Mouse (Mus musculus) lung, postnatal 14 days (tissue): ENCODE measurements around the gene Zbtb40.
A peak's percentile ranks its signal among the peaks of the same experiment; 100 is the strongest.

Experiments
- DNase-seq: peaks from one replicate; pipeline ENCODE4 v3.0.0; 2021

The Zbtb40 gene

DNA sequence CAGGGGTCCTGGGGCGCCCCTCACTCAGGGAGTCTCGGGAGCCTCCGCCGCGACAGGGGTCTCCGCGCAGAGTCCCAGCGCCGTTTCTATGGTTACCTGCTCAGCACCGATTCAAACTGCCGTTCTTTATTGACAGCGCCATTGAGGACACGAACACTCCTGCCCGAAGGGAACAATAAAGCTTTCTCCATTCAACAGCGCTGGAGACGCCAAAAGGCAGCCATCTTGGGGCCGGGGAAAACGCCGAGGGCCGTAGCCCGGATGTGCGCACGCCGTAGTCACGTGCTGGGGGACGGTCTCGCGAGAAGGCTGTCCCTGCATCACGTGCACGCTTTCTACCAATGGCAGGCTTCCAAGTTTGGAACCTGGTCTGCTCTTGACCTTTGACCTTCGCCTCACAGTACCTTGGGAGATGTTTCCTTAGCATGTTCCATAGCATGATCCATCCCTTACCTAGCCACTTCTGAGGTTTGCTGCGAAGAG lies at the start of gene Zbtb40:
Gene Zbtb40, minus strand, starts transcription at position 252 of the 483 bp plus-strand sequence.
- DNase-seq: peak; percentile 86

DNA sequence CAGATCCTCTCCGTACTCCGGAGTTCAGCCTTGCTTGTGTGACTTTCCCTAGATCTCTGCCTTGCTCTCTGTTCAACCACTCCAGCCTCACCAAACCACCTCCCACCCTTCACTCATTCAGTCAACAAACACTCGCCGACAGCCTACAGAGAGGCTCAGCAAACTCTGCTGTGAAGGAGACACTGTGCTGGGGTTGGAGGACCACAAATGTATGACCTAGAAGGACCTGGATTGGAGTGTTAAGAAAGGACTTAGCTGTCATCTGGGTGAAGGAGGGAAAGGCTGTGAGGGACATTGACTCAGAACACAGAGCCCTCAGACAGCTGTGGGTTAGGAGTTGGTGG lies 49.4 kb upstream of the Zbtb40 start:
- no peak for DNase-seq

DNA sequence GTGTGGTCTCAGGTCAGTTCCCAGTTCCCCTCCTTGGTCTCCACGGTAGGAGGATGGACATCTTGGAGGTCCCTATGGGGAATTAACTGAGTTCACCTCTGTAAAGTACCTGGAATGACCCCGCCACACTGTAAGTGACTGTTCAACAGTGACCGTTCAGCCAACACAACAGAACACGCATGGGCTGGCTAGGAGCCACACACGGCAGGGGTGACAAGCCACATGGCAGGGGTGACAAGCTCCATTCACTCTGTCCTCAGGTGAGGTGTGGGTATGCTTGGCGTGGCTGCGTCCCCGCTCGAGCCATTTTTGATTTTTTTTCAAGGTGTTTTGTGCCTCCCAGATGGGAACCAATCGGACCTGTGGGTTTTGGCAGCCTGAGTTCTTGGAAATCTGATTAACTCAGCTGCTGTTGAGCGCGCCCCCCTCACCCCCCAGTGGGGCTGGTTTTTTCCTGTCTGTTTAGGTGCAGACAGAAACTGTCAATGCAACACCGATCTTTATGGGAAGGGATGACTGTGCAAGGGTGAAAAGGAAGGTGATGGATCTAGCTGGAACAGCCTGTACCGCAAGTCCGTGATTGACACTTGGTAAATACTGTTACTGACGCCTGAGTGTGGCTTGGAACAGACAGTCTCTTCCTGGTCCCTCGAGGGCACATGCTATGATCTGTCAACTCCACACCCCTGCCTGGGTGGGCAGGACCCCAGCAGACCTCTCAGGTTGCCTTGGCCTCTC lies 48.8 kb upstream of the Zbtb40 start:
- no peak for DNase-seq

DNA sequence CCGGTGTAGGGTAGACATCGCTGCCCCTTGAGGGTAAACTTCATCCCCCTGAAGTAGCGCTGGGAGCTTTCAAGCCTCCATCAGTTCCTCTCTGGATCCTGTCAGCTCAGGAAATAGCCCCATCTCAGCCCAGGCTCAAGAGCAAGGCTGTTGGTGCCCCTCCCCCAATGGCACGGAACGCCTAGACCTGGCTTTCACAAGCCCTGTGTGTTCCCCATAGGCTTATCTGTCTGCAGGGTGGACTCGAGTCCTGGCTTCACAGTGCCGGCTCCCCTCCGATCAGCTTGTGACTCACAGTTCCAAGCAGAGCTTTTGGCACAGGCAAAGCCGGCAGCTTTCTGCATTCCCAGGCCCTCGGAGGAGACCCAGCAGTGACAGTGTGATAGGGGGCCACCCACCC lies 47.8 kb upstream of the Zbtb40 start:
- DNase-seq: no peak

DNA sequence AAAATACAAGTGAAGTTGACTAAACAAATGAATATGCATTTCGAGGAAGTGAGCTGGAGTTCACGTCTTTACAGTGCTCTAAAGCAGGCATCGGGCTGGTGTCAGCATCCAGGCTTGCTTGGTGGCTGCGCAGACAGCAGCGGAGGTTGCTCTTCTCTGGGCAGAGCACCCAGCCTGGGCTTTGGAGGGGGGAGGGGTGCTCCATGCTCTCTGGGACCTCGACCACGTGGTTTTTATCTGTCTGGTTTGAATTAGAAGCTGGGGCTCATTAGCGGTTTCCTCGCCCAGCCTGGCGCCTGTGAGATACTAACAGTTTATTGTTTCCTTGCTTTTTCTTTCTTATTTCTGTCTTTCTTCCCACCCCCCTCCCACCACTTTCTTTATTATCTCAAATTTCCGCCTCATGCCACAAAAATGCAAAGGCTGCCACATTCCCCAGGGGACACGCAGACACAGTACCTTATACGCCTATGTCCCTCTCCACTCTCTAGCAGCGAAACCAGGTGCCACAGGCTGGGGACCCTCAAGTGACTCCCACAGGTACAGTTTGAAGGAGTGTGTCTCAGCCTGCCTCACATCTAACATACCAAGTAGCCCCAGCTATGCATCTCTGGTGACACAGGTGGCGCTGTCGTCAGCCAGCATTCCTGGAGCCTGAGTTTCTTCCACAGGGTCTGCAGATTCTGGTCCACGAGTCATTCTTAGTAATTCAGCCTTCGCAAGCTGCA lies 36.6 kb upstream of the Zbtb40 start:
- DNase-seq: peak; percentile 13

DNA sequence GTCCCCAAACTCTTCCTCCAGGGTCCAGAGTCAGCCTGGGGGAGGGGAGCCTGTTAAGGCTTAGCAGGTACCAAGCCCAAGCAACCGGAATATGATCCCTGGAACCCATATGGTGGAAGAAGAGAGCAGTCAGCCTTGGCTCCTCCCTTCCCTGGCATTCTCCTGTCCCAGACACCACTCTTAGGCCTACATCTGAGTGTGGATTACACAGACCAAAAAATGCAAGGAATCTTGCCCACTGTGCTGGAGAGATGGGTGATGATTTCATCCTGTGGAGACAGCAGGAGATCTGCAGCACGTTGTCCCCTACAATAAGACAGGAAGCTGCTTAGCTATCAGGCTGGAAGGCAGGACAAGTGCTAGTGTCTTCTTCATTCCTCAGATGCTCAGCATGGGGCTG lies 34.3 kb upstream of the Zbtb40 start:
- DNase-seq: no peak

DNA sequence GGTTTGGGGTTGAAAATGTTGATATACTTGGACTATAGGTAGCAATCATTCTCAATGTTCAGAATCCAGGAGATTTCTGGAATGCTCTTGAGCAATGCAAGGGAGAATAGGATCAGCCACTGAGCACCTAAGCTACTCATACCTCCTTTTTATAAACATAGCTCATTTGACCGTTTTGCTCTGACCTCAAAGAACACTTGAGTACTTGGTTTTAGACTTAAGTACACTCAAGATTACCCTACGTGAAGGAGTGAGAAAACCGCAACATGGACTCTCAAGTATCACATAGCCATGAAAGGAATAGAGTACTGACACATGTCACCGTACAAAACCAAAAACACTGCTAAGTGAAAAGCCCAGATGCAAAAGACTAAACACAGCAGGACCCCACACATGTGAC lies 32.8 kb upstream of the Zbtb40 start:
- no peak for DNase-seq

DNA sequence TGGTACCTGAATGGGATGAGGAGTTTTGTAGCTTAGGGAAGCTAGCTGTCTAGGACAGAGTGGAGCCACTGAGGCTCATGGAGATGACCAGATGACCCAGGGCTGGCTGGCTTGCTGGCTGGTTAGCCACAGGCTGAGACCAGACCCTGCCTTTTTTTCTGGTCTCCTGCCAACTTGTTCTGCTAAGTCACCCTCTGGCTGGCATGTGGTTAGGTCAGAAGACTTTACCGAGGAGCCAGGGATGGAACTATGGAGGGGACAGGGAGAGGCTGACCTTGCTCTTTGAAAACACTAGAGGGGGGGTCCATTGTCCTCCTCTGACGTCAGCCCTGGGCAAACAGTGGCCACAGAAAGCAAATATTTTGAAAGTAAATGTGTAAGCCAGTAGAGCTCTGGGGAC lies 28.6 kb upstream of the Zbtb40 start:
- no peak for DNase-seq

DNA sequence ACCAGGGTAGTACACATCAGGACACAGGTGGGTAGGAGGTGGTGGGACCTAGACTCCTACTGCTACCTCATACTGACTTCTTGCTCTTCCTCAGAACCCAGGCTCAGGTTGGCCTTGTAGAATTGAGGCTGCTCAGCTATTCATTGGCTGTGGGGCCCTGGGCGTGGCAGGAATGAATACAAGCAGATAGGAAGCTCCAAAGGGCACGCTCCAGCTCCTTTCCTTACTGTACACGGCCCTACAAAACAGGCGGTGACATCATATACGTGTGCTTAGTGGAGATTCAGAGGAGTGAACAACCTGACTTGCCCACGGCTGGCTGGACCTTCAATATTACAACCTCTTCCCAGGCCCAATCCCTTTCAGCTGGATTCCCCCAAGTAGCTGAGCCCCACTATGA lies 22.6 kb upstream of the Zbtb40 start:
- no peak for DNase-seq

DNA sequence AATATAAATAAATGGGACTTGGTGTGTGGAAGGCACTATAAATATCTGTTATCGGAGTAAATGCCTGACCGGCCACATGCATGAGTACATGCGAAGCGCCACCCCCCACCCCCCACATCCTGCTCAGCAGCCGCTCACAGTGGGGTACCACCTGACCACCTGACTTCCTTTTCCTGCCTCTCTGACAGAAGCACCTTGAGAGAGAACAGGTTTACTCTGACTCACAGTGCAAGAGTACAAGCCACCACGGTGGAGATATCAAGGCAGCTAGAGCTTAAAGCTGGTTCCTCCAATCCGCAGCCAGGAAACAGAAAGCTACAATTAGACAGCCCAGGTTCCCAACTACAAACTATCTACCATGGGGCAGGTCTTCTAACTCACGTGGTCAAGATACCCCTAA lies 19.9 kb upstream of the Zbtb40 start:
- no peak for DNase-seq

DNA sequence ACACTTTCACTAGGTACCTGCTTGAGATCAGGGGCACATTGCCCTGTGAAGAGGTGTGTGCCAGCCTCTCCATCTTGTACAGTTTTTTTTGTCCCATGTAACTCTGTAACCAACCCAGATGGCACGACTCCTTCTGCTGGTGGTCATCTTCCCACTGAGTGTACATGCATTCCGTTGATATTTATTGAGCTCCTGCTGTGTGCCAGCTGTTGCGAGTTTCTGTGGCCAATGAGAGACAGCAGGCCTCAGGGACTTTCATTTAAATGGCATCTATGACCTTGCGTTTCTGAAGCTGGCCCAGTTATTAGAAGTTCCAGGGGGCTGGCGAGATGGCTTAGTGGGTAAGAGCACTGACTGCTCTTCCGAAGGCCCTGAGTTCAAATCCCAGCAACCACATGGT lies 17.2 kb upstream of the Zbtb40 start:
- no peak for DNase-seq

DNA sequence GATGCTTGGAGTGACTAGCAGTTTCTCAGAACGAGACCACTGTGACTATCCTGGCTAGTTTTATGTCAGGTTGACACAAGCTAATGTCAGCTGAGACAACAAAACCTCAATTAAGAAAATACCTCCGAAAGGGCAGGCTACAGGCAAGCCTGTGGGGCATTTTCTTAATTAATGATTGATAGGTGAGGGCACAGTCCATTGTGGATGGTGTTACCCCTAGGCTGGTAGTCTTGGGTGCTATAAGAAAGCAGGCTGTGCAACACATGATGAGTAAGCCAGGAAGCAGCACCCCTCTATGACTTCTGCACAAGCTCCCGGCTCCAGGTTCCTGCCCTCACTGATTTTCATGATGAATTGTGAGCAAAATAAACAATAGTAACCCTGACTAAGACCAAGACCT lies 6.3 kb upstream of the Zbtb40 start:
- DNase-seq: no peak

DNA sequence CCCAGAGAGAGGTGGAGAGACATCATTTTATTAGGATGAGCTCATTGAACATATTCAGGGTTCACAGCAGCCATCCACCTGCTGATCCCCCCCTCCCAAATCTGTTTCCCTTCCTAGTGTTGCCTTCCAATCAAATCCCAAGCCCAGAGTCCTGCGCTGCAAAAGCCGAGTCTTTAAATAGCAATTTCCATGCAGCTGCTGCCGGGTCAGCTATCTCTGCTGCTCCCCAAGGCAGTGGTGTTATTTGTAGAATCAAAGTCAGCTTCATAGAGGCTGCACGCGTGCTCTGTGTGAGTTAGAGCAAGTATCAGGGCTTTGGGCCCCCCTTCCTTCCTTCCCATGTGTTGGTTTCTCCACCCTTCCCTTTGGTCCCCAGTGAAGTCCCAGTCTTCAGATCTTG lies 5.2 kb upstream of the Zbtb40 start:
- DNase-seq: no peak

DNA sequence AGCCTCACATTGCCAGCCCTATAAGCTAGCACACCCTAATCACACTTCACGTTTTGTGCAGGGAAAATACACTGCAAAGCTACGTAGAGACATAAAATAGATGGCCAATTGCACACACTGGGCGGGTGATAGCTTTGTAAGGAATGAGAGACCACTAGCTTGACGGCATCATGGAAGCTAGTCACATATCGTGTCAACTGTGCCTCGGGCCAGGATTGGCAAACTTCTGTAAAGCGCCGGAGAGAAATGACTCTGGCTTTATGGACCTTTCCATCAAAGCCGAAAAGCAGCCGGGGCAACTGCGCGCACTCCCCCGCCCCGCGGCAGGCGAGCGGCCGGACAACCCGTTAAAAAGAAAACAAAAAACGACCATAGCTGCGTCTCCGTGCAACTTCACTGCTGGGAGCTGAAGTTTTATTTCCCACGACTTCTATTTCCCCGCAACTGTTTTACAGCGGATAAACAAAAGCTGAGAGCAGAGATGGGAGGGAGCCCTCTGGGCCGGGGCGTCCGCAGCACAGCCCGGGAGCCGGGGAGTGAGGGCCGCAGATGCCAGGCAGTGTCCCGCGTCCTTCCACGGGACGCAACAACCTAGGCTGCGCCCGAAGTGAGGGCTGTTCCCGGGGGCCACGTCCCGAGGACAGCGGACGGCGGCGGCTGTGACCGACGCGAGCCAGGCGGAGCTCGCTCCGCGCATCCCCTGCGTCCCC lies 606 bp downstream of the Zbtb40 start:
- DNase-seq: no peak

DNA sequence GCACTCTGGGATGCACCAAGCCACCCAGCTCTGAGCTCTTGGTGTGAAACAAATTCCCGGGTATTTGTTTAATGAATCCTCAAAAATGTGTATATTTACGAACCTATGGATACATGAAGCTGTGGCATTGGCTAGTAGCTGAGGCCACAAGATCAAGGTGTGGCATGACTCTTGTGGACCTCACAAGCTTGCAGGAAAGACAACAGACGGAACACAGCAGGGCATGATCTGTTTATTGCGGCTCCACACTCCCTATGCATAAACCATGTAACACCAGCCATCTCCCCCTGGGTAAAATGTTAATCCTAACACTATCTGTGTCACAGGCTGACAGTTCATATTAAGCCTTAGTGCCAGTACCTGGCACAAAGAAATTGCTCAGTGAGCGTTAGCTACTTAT lies 2.5 kb downstream of the Zbtb40 start:
- no peak for DNase-seq

DNA sequence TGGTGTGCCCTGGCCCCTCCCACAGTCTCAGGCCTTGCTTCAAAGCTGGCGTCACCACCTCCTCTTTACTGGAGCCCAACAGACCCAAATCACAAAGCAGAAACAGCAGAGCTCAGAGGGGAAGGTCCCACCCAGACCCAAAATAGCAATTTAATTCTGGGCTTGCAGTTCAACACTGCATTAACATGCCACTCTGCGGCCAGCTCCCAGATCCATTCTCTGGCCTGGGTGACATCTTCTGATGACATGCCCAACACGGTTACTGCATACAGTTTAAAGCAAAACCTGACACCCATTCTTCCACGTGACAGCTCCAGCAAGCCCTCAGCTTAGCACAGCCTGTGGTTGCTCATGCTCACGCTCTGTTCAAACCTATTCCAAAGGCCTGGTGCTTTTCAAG lies 4.1 kb downstream of the Zbtb40 start:
- no peak for DNase-seq

DNA sequence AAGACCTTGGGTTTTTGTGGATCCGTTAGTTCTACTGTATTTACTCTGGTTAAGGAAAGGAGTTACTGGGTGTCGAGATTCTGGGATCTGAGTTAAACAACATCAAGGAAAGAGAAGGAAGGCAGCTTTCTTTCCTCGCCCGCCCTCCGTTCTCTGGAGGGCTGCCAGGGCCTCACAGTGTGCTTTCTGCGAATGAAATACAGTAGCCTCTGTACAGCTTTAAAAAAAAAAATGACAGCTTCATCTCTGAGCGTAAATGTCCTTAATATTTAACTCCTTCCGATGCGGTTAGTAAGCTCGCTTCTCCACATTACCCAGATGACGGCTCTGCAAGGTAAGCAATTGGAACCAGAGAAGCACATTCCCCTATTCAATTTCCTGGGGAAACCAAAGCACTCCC lies 4.8 kb downstream of the Zbtb40 start:
- DNase-seq: no peak

DNA sequence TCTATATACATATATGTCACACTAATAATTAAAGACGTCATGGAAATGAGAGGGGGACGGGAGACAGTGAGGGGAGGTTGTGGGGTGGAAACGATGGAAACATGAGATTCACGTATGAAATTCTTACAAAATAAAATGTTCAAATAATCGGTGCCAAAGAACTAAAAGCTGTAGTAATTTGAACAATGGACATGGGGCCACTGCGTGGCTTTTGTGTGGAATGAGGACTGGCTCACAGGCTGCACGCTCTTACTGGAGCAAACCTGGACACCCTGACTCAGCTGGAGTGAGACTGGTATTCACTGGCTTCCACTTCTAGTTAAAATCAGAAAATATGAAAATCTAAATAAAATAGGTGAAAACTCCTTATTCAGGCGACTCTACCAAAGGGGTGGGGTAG lies 6.6 kb downstream of the Zbtb40 start:
- no peak for DNase-seq

DNA sequence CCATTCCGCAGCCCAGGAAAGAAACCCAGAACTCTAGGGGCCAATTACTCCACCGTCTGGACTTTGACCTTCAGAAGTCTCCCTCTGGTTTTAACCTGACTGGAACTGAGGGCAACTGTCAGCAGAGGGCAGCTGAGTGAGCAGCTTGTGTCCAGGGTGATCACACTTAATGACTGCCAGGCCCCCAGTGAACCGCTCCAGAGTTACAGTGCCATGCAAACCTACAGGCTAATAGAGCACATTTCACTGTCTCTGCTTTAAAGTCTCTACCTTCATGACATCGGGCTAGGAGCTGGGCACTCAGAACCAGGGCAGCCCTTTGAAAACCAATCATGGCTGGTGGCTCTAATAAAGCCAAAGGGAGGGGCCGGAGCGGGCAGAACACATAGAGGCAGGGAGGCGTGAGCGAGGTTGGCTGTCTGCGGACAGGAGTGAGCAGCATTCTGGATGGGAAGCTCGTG lies 7.4 kb downstream of the Zbtb40 start:
- DNase-seq: no peak

DNA sequence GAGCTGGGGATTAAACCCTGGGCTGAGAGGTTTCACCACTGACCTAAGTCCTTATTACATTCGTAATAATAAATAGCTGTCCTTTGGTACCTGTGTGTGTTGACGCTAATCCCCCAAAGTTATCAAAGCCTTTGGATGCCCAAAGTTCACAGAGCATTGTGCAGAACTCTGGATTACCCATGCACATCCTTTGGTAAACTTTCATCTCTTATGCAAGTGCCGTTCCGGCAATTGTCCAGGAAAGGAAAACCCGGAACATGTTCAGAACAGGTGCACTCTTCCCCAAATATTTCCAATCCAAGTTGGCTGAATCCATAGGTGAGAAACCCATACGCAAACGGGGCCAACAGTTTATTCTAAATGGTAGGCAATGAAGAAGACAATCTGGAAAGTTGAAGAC lies 9.2 kb downstream of the Zbtb40 start:
- no peak for DNase-seq

DNA sequence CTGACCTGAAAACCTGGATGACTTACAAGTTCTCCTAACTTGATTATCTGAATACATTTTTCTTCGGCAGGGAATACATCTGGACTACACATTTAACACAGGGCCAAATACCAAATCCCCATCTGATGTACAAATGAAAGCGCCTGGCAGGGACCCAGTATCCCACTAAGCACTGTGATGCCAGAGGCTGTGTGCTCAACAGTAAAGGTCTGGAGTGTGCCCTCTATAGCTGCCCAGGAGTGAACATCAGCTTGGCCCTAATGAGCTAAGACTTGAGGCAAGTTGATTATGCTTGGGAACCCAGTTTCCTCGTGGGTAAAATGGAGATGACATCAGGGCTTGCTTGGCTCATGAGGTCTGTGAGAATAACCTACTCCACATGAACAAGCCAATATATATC lies 10.1 kb downstream of the Zbtb40 start:
- no peak for DNase-seq

DNA sequence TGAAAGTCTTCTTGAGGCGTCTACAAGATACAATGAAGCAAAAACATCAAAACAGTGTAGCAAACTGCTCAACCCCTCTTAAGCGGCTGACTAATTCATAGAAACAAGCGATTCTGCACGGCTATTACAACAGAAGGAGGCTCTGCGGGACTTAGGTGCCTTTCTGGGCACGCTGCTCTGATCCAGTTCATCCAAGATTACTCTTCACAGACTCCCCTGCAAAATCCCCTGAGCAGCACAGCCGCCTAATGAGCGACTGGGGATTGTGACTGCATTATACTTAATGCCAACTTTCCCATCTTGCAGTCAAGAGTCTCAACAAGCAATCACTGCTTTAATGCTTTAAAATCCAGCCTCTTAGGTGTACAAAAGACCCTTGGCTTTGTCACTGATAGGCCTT lies 10.5 kb downstream of the Zbtb40 start:
- DNase-seq: no peak

DNA sequence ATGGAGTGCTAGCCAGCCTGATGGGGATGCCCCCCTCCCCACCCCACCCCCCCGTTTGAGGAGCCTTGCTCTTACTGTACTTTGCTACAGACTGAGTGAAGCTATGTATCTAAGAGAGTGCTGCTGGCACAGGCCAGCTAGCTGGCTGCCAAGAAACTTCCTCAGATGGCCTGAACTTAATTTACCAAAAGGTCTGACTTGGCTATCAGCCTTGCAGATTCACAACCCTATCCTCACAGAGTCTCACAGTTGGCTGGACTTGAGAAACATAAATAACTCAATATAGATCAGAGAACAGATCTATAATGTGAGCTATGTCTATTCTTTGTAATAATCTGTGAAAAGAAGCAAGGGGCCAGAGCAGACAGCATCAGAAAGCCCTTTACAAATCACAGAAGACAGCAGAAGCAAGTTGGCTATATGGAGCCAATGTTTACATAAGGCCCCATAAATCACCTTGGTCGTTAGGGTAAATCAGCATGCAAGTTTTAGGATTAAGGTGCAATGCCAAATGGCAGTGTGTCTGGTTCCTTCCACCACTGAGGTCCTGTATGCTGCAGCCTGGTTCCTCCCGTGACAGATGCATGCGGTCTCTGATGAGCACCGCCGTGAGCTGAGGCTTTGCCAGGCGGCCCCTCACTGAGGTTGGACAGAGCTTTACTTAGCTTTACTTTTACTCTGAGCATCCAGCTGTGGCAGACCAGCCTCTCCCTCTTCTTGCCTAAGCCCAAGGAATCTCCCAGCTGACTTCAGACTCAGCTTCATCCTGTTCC lies 15.3 kb downstream of the Zbtb40 start:
- DNase-seq: no peak
